Mouse (Mus musculus) B cell, adult 67 days (primary cell): Measurements from ENCODE around the gene Tial1. TPM values are rescaled to one million over a fixed set of nuclear protein-coding genes. Genes with fewer than 3 reads are reported as not detected.

ENCODE experiments used
- total RNA-seq, 2 experiments: library from RNA; stranded (reverse); gene quantifications; 4 replicates each; pipeline ENCODE4 v1.2.4; 2023

Tial1 gene
- total RNA-seq = 100 to 1,000 TPM; 165 to 194 TPM

GRCm38 (mm10) chr7:128461285-128462215 is at the start of gene Tial1:
Tial1 (minus strand) TSS chr7:128461717.

GRCm38 (mm10) chr7:128417930-128418779 is 43.4 kb downstream of the Tial1 start, which contains the start of gene Rgs10:
Rgs10 (minus strand) TSS chr7:128418758.

Other genes with a start within 250 kb of the Tial1 start
- 10 to 100 TPM; 26.4 to 27.3 TPM for gene Armc5, start 224.4 kb downstream of the Tial1 start, total RNA-seq
- 1 to 10 TPM; 3.9 to 6.1 TPM for gene 9130023H24Rik, start 223.7 kb downstream of the Tial1 start, total RNA-seq
- gene Tgfb1i1, start 214.9 kb downstream of the Tial1 start, total RNA-seq = 1 to 10 TPM; 2.5 to 5.9 TPM
- gene Slc5a2, start 196.1 kb downstream of the Tial1 start, total RNA-seq = not detected
- gene BC017158, start 163.5 kb downstream of the Tial1 start, total RNA-seq = 10 to 100 TPM; 27.8 to 28.5 TPM
- 10 to 100 TPM; 25.7 to 32.9 TPM for gene Rgs10, start 43.0 kb downstream of the Tial1 start, total RNA-seq
- 1 to 10 TPM; 1.8 to 2.7 TPM for gene Bag3, start 61.9 kb upstream of the Tial1 start, total RNA-seq
- 10 to 100 TPM; 84.0 to 85.7 TPM for gene Inpp5f, start 149.6 kb upstream of the Tial1 start, total RNA-seq